Mouse (Mus musculus) liver, adult 2 months (tissue): ENCODE data around the gene Preb.

Source experiments
- CTCF ChIP-seq: fragments of 200-500 bp; IDR thresholded peaks from 2 replicates; pipeline ENCODE4 v1.5.1; 2011; ENCODE audit warnings: low read depth, low read length, control low read depth
- POLR2A ChIP-seq: fragments of 200-500 bp; IDR thresholded peaks from 2 replicates; pipeline ENCODE4 v1.6.1; 2011; ENCODE audit warnings: low read length, control low read depth; ENCODE audit not compliant: insufficient read depth; ENCODE audit errors: extremely low read depth

- no peak for TF ChIP-seq POLR2A
- TF ChIP-seq CTCF, result no peak
Observed at GRCm38 (mm10) chr5:30924614-30925013, 35.5 kb downstream of the Preb start.
